14 mouse cellular contexts compared by ENCODE assay signal in the genomic region with DNA sequence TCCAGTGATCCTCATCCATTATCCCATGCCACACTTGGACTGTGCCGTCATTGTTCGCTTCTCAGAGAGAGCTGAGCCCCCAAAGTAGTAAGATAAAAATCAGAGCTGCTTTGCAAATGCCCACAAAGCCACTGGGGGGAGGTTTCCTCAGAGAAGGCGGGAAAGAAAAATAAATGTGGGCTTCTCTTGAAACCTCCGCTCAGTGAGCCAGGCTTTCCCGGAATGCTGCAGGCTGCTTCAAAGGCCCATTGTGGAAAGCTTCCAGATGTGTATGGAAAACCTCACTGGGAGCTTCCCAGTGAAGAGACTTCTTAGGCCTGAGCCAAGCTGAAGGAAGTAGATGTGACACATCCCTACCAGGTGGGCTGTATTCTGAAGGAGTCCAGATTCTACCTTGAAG.
A peak's percentile ranks its signal among the peaks of the same experiment; 100 is the strongest.
DNase-seq lines count a peak whose midpoint lies in the region; ATAC-seq and TF ChIP-seq lines count a peak whose summit lies in the region.
"Had no signal": no experiment of that assay in that cellular context is flagged by ENCODE, and none has a peak within 500 bp of the region (broad histone marks: within the 10 kb centered on the region; RNA-seq: fewer than 3 reads in every experiment).

No protein-coding gene starts in this region.

- DNase-seq in hindbrain, embryonic 11.5 days (ENCODE audit: low spot score): peak; percentile 31
- peak; percentile 26 to 28 for DNase-seq in right cerebral cortex, postnatal 10 days (ENCODE audit: low spot score in 2 of 2)
- DNase-seq in right cerebral cortex, postnatal 36 days (ENCODE audit: low spot score in 2 of 2): no peak
- DNase-seq in embryonic facial prominence, embryonic 14.5 days (ENCODE audit: low spot score): peak; percentile 82
- DNase-seq in kidney, adult 9 months: no peak
- DNase-seq: cerebellum, postnatal 36 days; liver, embryonic 13.5 days; thymus, postnatal 4 days had no signal

- H3K4me3 ChIP-seq in hindbrain, embryonic 11.5 days (ENCODE audit: low read depth, low read length): no peak overlapping the region
- no peak overlapping the region for H3K4me3 ChIP-seq in hindbrain, embryonic 13.5 days
- no peak overlapping the region for H3K4me3 ChIP-seq in embryonic facial prominence, embryonic 14.5 days (ENCODE audit: low read depth, low read length)
- no peak overlapping the region for H3K4me3 ChIP-seq in olfactory bulb, adult 2 months (ENCODE audit: insufficient read depth, low read depth, low read length)
- H3K4me3 ChIP-seq: forebrain, embryonic 15.5 days; left cerebral cortex, adult 2 months; liver, embryonic 13.5 days had no signal

- H3K4me2 ChIP-seq in hindbrain, embryonic 11.5 days (replicated peaks; ENCODE audit: low read depth, low read length): no peak overlapping the region
- no peak overlapping the region for H3K4me2 ChIP-seq in hindbrain, embryonic 13.5 days
- no peak overlapping the region for H3K4me2 ChIP-seq in embryonic facial prominence, embryonic 14.5 days (ENCODE audit: low read depth, low read length)
- H3K4me2 ChIP-seq: forebrain, embryonic 15.5 days; liver, embryonic 13.5 days had no signal

- no peaks in the 10 kb centered on the region for H3K36me3 ChIP-seq in hindbrain, embryonic 11.5 days (ENCODE audit: control insufficient read depth, insufficient read depth, low read length)
- H3K36me3 ChIP-seq in hindbrain, embryonic 13.5 days: no peaks in the 10 kb centered on the region
- H3K36me3 ChIP-seq in embryonic facial prominence, embryonic 14.5 days (ENCODE audit: control insufficient read depth, insufficient read depth, low read length): no peaks in the 10 kb centered on the region
- H3K36me3 ChIP-seq: forebrain, embryonic 15.5 days; liver, embryonic 13.5 days had no signal

- no peak for TF ChIP-seq POLR2A in olfactory bulb, adult 2 months (IDR thresholded peaks at IDR 0.05; ENCODE audit: insufficient read depth, low read depth, low read length)

- H3K9ac ChIP-seq in hindbrain, embryonic 11.5 days (ENCODE audit: low read depth, low read length): no peak overlapping the region
- H3K9ac ChIP-seq in hindbrain, embryonic 13.5 days: no peak overlapping the region
- H3K9ac ChIP-seq in embryonic facial prominence, embryonic 14.5 days (ENCODE audit: low read depth, low read length): no peak overlapping the region
- H3K9ac ChIP-seq: forebrain, embryonic 15.5 days; liver, embryonic 13.5 days had no signal

- H3K27me3 ChIP-seq in hindbrain, embryonic 11.5 days (ENCODE audit: control insufficient read depth, insufficient read depth, low read length): no peaks in the 10 kb centered on the region
- H3K27me3 ChIP-seq in hindbrain, embryonic 13.5 days: no peaks in the 10 kb centered on the region
- no peaks in the 10 kb centered on the region for H3K27me3 ChIP-seq in embryonic facial prominence, embryonic 14.5 days (replicated peaks; ENCODE audit: control insufficient read depth, insufficient read depth, low read length)
- H3K27me3 ChIP-seq: forebrain, embryonic 15.5 days; liver, embryonic 13.5 days had no signal

- no peak for ATAC-seq in hindbrain, embryonic 11.5 days (ENCODE audit: low FRiP score)
- no peak for ATAC-seq in hindbrain, embryonic 13.5 days (ENCODE audit: low FRiP score)
- peak; percentile 24; the same call in 1 of the 2 replicates for ATAC-seq in embryonic facial prominence, embryonic 14.5 days (ENCODE audit: low read depth)
- no peak for ATAC-seq in erythroblast, adult 5-6 weeks (replicated peaks; ENCODE audit: low FRiP score, poor library complexity, severe bottlenecking)

- H3K9me3 ChIP-seq in hindbrain, embryonic 11.5 days (ENCODE audit: control insufficient read depth, low read length): no peaks in the 10 kb centered on the region
- H3K9me3 ChIP-seq in hindbrain, embryonic 13.5 days: no peaks in the 10 kb centered on the region
- H3K9me3 ChIP-seq in embryonic facial prominence, embryonic 14.5 days (ENCODE audit: control insufficient read depth, low read length): no peaks in the 10 kb centered on the region
- H3K9me3 ChIP-seq: forebrain, embryonic 15.5 days; liver, embryonic 13.5 days had no signal

- TF ChIP-seq CTCF in olfactory bulb, adult 2 months (IDR thresholded peaks at IDR 0.05; ENCODE audit: insufficient read depth, low read depth, low read length): no peak

- H3K27ac ChIP-seq in hindbrain, embryonic 11.5 days (ENCODE audit: low read depth, low read length): peak overlapping the region; percentile 24; the same call in 1 of the 2 replicates
- no peak overlapping the region for H3K27ac ChIP-seq in hindbrain, embryonic 13.5 days
- H3K27ac ChIP-seq in embryonic facial prominence, embryonic 14.5 days (replicated peaks; ENCODE audit: low read depth, low read length): peak overlapping the region; percentile 71
- H3K27ac ChIP-seq in olfactory bulb, adult 2 months (ENCODE audit: insufficient read depth, low read depth, low read length): peak overlapping the region; percentile 21; the same call in 1 of the 2 replicates
- H3K27ac ChIP-seq: kidney, postnatal 0 days; left cerebral cortex, adult 2 months; liver, embryonic 13.5 days had no signal

- H3K4me1 ChIP-seq in hindbrain, embryonic 11.5 days (replicated peaks; ENCODE audit: control insufficient read depth, insufficient read depth, low read length): no peaks in the 10 kb centered on the region
- H3K4me1 ChIP-seq in hindbrain, embryonic 13.5 days (replicated peaks): peaks cover 22% of the 10 kb centered on the region
- peaks cover 54% of the 10 kb centered on the region for H3K4me1 ChIP-seq in embryonic facial prominence, embryonic 14.5 days (ENCODE audit: control insufficient read depth, insufficient read depth, low read length)
- H3K4me1 ChIP-seq in olfactory bulb, adult 2 months (ENCODE audit: control insufficient read depth, insufficient read depth, low read length): peaks cover 16% of the 10 kb centered on the region
- H3K4me1 ChIP-seq: liver, embryonic 13.5 days had no signal

- 39% methylated on average over 5 of the region's 5 CpGs for WGBS in hindbrain, embryonic 11.5 days
- WGBS in hindbrain, embryonic 13.5 days: 48% methylated on average over 5 of the region's 5 CpGs
- 23% methylated on average over 5 of the region's 5 CpGs for WGBS in embryonic facial prominence, embryonic 14.5 days
- WGBS in olfactory bulb, adult 2 months: 34% methylated on average over 5 of the region's 5 CpGs

Comparison
In these comparisons a context has a peak if more than half of its experiments do, and no peak if none do; other contexts are left out.
1. DNase-seq: peak in hindbrain, embryonic 11.5 days (single experiment), right cerebral cortex, postnatal 10 days (2 of 2) and embryonic facial prominence, embryonic 14.5 days (single experiment); none in right cerebral cortex, postnatal 36 days (0 of 2) and kidney, adult 9 months (single experiment).